Comparison of ENCODE assay signal across 8 mouse cellular contexts in the genomic region with DNA sequence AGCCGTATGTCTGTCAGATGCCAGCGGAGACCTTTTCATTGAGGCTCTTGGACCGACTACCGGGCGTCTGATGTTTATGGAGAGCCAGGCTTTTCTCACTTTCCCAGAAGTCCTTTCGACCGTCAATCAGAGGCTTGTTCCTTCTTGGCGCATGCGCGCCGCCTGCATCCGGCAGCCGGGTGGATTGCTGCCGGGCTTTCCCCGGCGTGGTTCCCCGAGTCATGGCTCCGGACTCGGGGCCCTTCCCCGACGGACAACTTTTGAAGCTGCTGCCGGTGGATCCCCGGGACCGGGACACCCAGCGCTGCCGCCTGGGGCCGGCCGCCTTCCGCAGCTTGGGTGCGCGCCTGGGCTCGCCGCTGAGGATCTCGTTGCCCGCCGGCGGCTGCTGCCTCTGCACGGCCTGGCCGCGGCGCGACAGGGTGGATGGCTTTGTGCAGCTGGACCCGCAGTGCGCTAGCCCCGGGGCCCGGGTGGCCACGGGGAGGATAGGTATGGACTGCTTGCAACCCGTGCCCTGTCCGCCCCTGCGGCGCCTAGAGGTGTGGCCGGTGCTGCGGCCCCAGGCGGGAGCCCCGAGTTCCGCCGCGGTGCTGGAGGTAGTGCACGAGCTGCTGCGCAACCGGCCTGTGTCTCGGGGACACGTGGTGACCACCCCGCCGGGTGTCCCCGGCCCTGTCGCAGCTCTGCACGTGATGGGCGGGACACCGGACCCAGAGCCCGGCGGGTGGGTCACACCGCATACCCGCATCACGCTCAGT. TPM values are rescaled to one million over a fixed set of nuclear protein-coding genes. Genes with fewer than 3 reads are reported as not detected.
DNase-seq lines count a peak whose midpoint lies in the region; ATAC-seq lines count a peak whose summit lies in the region.

No protein-coding gene starts in this region.

- peak overlapping the region; percentile 98 for H3K9ac ChIP-seq in intestine, embryonic 15.5 days

- peak; percentile 86 for ATAC-seq in intestine, embryonic 15.5 days

- H3K9me3 ChIP-seq in intestine, embryonic 15.5 days: no peaks in the 10 kb centered on the region
- no peaks in the 10 kb centered on the region for H3K9me3 ChIP-seq in midbrain, embryonic 10.5 days (replicated peaks)

- intact Hi-C loops in gastrocnemius, postnatal 36 days (cut with DNase I): loop anchor here (10.0 kb wide), 1 partner anchor 124 kb away; no protein-coding TSS in a partner anchor
- intact Hi-C loops in left cerebral cortex, postnatal 36 days (cut with DNase I): loop anchor here (10.0 kb wide), 1 partner anchor 124 kb away; no protein-coding TSS in a partner anchor

- H3K36me3 ChIP-seq in intestine, embryonic 15.5 days: 0 out of 2 replicates have a peak, but pooled peaks cover 8% of the 10 kb centered on the region
- peaks cover 27% of the 10 kb centered on the region for H3K36me3 ChIP-seq in midbrain, embryonic 10.5 days

- peak overlapping the region; percentile 92 for H3K4me2 ChIP-seq in intestine, embryonic 15.5 days (replicated peaks)

- DNase-seq in adrenal gland, adult 8-10 months: peak; percentile 82
- DNase-seq in embryo, embryonic 11.5 days (ENCODE audit: low read depth, low spot score): peak; percentile 82
- DNase-seq in gastrocnemius, postnatal 36 days: peak; percentile 79 to 83
- peak; percentile 90 to 91 for DNase-seq in left cerebral cortex, postnatal 36 days (ENCODE audit: low spot score in 2 of 2)
- peak; percentile 89 for DNase-seq in midbrain, embryonic 10.5 days (ENCODE audit: low spot score)
- DNase-seq in right cerebral cortex, postnatal 36 days (ENCODE audit: low spot score in 2 of 2): peak; percentile 84 to 89
- peak; percentile 84 to 85 for DNase-seq in urinary bladder, postnatal 4 days (ENCODE audit: low spot score in 2 of 2)

- 0 out of 2 replicates have a peak, but pooled peaks cover 5% of the 10 kb centered on the region for H3K4me1 ChIP-seq in intestine, embryonic 15.5 days (replicated peaks)
- peaks cover 20% of the 10 kb centered on the region for H3K4me1 ChIP-seq in midbrain, embryonic 10.5 days

- peak overlapping the region; percentile 99 for H3K4me3 ChIP-seq in intestine, embryonic 15.5 days (replicated peaks)
- peak overlapping the region; percentile 100 for H3K4me3 ChIP-seq in midbrain, embryonic 10.5 days

- under 1% methylated on average over 75 of the region's 75 CpGs for WGBS in intestine, embryonic 15.5 days
- under 1% methylated on average over 75 of the region's 75 CpGs for WGBS in midbrain, embryonic 10.5 days

- no peaks in the 10 kb centered on the region for H3K27me3 ChIP-seq in intestine, embryonic 15.5 days (replicated peaks)
- H3K27me3 ChIP-seq in midbrain, embryonic 10.5 days (ENCODE audit: low read depth, poor library complexity, severe bottlenecking): 0 out of 2 replicates have a peak, but pooled peaks cover 4% of the 10 kb centered on the region

- peak overlapping the region; percentile 81 for H3K27ac ChIP-seq in intestine, embryonic 15.5 days
- H3K27ac ChIP-seq in midbrain, embryonic 10.5 days (replicated peaks): peak overlapping the region; percentile 88

RNA-seq across cellular contexts. Expression of gene AA467197, which starts 6.1 kb away (rescaled TPM):
- 1 to 10 TPM; 1.2 to 5.6 (median 1.9) TPM for total RNA-seq in adrenal gland, adult 8-10 months (2022)
- under 1 TPM in 1 of 2 experiments, not detected in 1; 0.56 TPM for total RNA-seq in gastrocnemius, postnatal 36 days (2021)
- 7.1 and 7.3 TPM in 2 replicates for polyA plus RNA-seq in intestine, embryonic 15.5 days (2015; fragmentation: Nextera tagmentation; extraction: Ambion mirVana)
- total RNA-seq in left cerebral cortex, postnatal 36 days (2021): under 1 TPM in 1 of 2 experiments, not detected in 1; 0.79 TPM
- polyA plus RNA-seq in midbrain, embryonic 10.5 days (2016; fragmentation: Nextera tagmentation; extraction: Ambion mirVana): 0.35 and 0.41 TPM in 2 replicates

RNA-seq across cellular contexts. Expression of gene Gatm, which starts 19.5 kb away (rescaled TPM):
- total RNA-seq in adrenal gland, adult 8-10 months (2022): 10 to 100 TPM in 1 of 4 experiments, 1 to 10 TPM in 3; 5.3 to 10.8 (median 7.5) TPM
- 1 to 10 TPM; 5.6 to 9.1 TPM for total RNA-seq in gastrocnemius, postnatal 36 days (2021)
- polyA plus RNA-seq in intestine, embryonic 15.5 days (2015; fragmentation: Nextera tagmentation; extraction: Ambion mirVana): 18.9 and 23.9 TPM in 2 replicates
- total RNA-seq in left cerebral cortex, postnatal 36 days (2021): 10 to 100 TPM; 55.3 to 61.9 TPM
- 20.5 and 21.5 TPM in 2 replicates for polyA plus RNA-seq in midbrain, embryonic 10.5 days (2016; fragmentation: Nextera tagmentation; extraction: Ambion mirVana)

Comparison
In these comparisons a context has a peak if more than half of its experiments do, and no peak if none do; other contexts are left out.
1. Peak in every context shown above with its lines: DNase-seq, ATAC-seq, H3K4me3 ChIP-seq and H3K27ac ChIP-seq.
2. RNA of gene Gatm, which starts 19.5 kb away (total RNA-seq): 55.3 to 61.9 TPM in left cerebral cortex, postnatal 36 days; 5.3 to 10.8 TPM in adrenal gland, adult 8-10 months and 5.6 to 9.1 TPM in gastrocnemius, postnatal 36 days; every median in the first group is over 4 times any median in the second.